Mouse (Mus musculus): ENCODE results near the gene Rbbp8nl. TPM values are rescaled to one million over a fixed set of nuclear protein-coding genes. Genes with fewer than 3 reads are reported as not detected.
A peak's percentile ranks its signal among the peaks of the same experiment; 100 is the strongest.

The Rbbp8nl gene
- polyA plus RNA-seq, 1 experiment: not detected

DNA sequence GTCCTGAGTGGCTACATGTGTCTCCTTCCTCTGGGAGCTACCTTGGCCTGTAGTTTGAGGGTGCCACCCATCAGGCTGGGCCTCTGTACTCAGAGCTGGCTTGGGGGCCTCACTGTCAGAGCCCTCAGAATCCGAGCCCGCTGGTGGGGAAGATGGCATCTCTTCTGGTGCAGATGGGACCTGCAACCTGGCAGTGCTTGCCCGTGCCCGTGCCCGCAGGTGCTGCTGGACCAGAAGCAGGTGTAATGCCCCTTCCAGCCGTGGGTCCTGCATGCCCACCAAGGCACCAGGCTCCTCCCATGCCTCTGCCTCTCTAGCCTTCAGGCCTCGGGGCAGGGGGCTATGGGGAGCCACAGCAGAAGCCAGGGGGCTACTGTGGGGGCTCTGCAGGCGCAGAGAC is 10.4 kb downstream of the Rbbp8nl start:
- H3K27me3 ChIP-seq (ENCODE audit: control insufficient read depth, insufficient read depth, insufficient read length): peaks cover 78% of the 10 kb centered on the region
- H3K79me2 ChIP-seq (ENCODE audit: control insufficient read depth, insufficient read depth): no peaks in the 10 kb centered on the region
- H3K36me3 ChIP-seq (ENCODE audit: control insufficient read depth, insufficient read depth): no peaks in the 10 kb centered on the region
- H3ac ChIP-seq (ENCODE audit: control insufficient read depth, insufficient read length, low read depth): no peak overlapping the region
- no peaks in the 10 kb centered on the region for H3K79me3 ChIP-seq (ENCODE audit: low read depth)
- TF ChIP-seq MYOG (IDR thresholded peaks at IDR 0.05; ENCODE audit: control insufficient read depth, extremely low read depth, insufficient read length) (no peak), USF1 (IDR thresholded peaks at IDR 0.05; ENCODE audit: low read depth) (no peak), MAX (IDR thresholded peaks at IDR 0.05) (no peak), CTCF (IDR thresholded peaks at IDR 0.05; ENCODE audit: control insufficient read depth, insufficient read depth, insufficient read length) (no peak), FOSL1 (IDR thresholded peaks at IDR 0.05; ENCODE audit: insufficient read depth, low read length, poor library complexity, severe bottlenecking) (no peak), MYOD1 (IDR thresholded peaks at IDR 0.05; ENCODE audit: control insufficient read depth, insufficient read length, low read depth) (no peak), CEBPB (IDR thresholded peaks at IDR 0.05; ENCODE audit: low read depth) (no peak)
- no peak overlapping the region for H3K4me3 ChIP-seq (ENCODE audit: insufficient read depth, poor library complexity, severe bottlenecking)

DNA sequence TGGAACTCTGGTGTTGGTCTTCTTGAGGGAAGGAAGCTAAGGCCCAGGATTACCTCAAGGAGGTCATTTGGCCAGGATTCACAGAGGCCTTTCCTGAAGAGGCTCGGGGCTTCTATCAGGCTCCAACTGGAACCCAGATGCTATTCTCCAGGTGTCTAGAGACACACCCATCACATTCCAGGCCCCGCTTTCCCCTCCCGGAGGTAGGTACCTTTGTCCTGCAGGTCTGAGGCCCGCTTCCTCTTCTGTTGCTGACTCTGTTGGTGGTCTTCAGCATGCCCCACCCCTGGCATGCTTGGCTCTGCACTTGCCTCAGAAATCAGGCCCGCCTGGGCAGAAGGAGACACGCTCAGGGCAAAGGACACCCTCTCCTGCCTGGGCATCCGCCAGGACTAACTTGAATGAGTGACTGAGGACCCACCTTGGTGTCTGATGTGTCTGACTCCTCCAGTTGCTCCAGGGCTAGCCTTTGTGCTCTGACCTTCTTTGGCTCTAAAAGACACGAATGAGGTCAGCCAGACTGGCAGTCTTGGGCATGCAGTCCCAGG is 11.8 kb downstream of the Rbbp8nl start:
- H3K36me3 ChIP-seq (ENCODE audit: control insufficient read depth, insufficient read depth): no peaks in the 10 kb centered on the region
- H3K4me3 ChIP-seq (ENCODE audit: insufficient read depth, poor library complexity, severe bottlenecking): no peak overlapping the region
- H3K79me3 ChIP-seq (ENCODE audit: low read depth): no peaks in the 10 kb centered on the region
- TF ChIP-seq CTCF (IDR thresholded peaks at IDR 0.05; ENCODE audit: control insufficient read depth, insufficient read depth, insufficient read length): no peak
- no peak for TF ChIP-seq MYOG (IDR thresholded peaks at IDR 0.05; ENCODE audit: control insufficient read depth, extremely low read depth, insufficient read length)
- no peak for TF ChIP-seq FOSL1 (IDR thresholded peaks at IDR 0.05; ENCODE audit: insufficient read depth, low read length, poor library complexity, severe bottlenecking)
- no peak for TF ChIP-seq MAX (IDR thresholded peaks at IDR 0.05)
- no peak for TF ChIP-seq MYOD1 (IDR thresholded peaks at IDR 0.05; ENCODE audit: control insufficient read depth, insufficient read length, low read depth)
- TF ChIP-seq USF1 (IDR thresholded peaks at IDR 0.05; ENCODE audit: low read depth): no peak
- TF ChIP-seq CEBPB (IDR thresholded peaks at IDR 0.05; ENCODE audit: low read depth): no peak
- no peak overlapping the region for H3ac ChIP-seq (ENCODE audit: control insufficient read depth, insufficient read length, low read depth)
- peaks cover 64% of the 10 kb centered on the region for H3K27me3 ChIP-seq (ENCODE audit: control insufficient read depth, insufficient read depth, insufficient read length)
- H3K79me2 ChIP-seq (ENCODE audit: control insufficient read depth, insufficient read depth): peaks cover 2% of the 10 kb centered on the region

- Histone ChIP-seq H3K27me3 (ENCODE audit: control insufficient read depth, insufficient read depth, insufficient read length) (peaks cover 54% of the 10 kb centered on the region), H3K4me3 (ENCODE audit: insufficient read depth, poor library complexity, severe bottlenecking) (no peak overlapping the region), H3ac (ENCODE audit: control insufficient read depth, insufficient read length, low read depth) (no peak overlapping the region), H3K79me3 (ENCODE audit: low read depth) (no peaks in the 10 kb centered on the region), H3K79me2 (ENCODE audit: control insufficient read depth, insufficient read depth) (peaks cover 11% of the 10 kb centered on the region), H3K36me3 (ENCODE audit: control insufficient read depth, insufficient read depth) (no peaks in the 10 kb centered on the region)
- TF ChIP-seq FOSL1 (IDR thresholded peaks at IDR 0.05; ENCODE audit: insufficient read depth, low read length, poor library complexity, severe bottlenecking) (no peak), CTCF (IDR thresholded peaks at IDR 0.05; ENCODE audit: control insufficient read depth, insufficient read depth, insufficient read length) (no peak), CEBPB (IDR thresholded peaks at IDR 0.05; ENCODE audit: low read depth) (no peak), MYOG (IDR thresholded peaks at IDR 0.05; ENCODE audit: control insufficient read depth, extremely low read depth, insufficient read length) (no peak), USF1 (IDR thresholded peaks at IDR 0.05; ENCODE audit: low read depth) (no peak), MYOD1 (IDR thresholded peaks at IDR 0.05; ENCODE audit: control insufficient read depth, insufficient read length, low read depth) (no peak), MAX (IDR thresholded peaks at IDR 0.05) (no peak)
These were observed 12.8 kb downstream of the Rbbp8nl start for GRCm38 (mm10) chr2:180276851-180277259.

GRCm38 (mm10) chr2:180276385-180276784 is 13.3 kb downstream of the Rbbp8nl start:
- no peak overlapping the region for H3ac ChIP-seq (ENCODE audit: control insufficient read depth, insufficient read length, low read depth)
- H3K79me2 ChIP-seq (ENCODE audit: control insufficient read depth, insufficient read depth): peaks cover 12% of the 10 kb centered on the region
- H3K4me3 ChIP-seq (ENCODE audit: insufficient read depth, poor library complexity, severe bottlenecking): no peak overlapping the region
- peaks cover 49% of the 10 kb centered on the region for H3K27me3 ChIP-seq (ENCODE audit: control insufficient read depth, insufficient read depth, insufficient read length)
- TF ChIP-seq CTCF (IDR thresholded peaks at IDR 0.05; ENCODE audit: control insufficient read depth, insufficient read depth, insufficient read length) (no peak), USF1 (IDR thresholded peaks at IDR 0.05; ENCODE audit: low read depth) (no peak), CEBPB (IDR thresholded peaks at IDR 0.05; ENCODE audit: low read depth) (no peak), FOSL1 (IDR thresholded peaks at IDR 0.05; ENCODE audit: insufficient read depth, low read length, poor library complexity, severe bottlenecking) (no peak), MYOG (IDR thresholded peaks at IDR 0.05; ENCODE audit: control insufficient read depth, extremely low read depth, insufficient read length) (no peak), MAX (IDR thresholded peaks at IDR 0.05) (no peak), MYOD1 (IDR thresholded peaks at IDR 0.05; ENCODE audit: control insufficient read depth, insufficient read length, low read depth) (no peak)
- no peaks in the 10 kb centered on the region for H3K79me3 ChIP-seq (ENCODE audit: low read depth)
- no peaks in the 10 kb centered on the region for H3K36me3 ChIP-seq (ENCODE audit: control insufficient read depth, insufficient read depth)

GRCm38 (mm10) chr2:180275836-180276235 is 13.8 kb downstream of the Rbbp8nl start:
- Histone ChIP-seq H3ac (ENCODE audit: control insufficient read depth, insufficient read length, low read depth) (no peak overlapping the region), H3K4me3 (ENCODE audit: insufficient read depth, poor library complexity, severe bottlenecking) (no peak overlapping the region), H3K79me2 (ENCODE audit: control insufficient read depth, insufficient read depth) (peaks cover 12% of the 10 kb centered on the region), H3K36me3 (ENCODE audit: control insufficient read depth, insufficient read depth) (no peaks in the 10 kb centered on the region), H3K79me3 (ENCODE audit: low read depth) (no peaks in the 10 kb centered on the region), H3K27me3 (ENCODE audit: control insufficient read depth, insufficient read depth, insufficient read length) (peaks cover 43% of the 10 kb centered on the region)
- TF ChIP-seq CTCF (IDR thresholded peaks at IDR 0.05; ENCODE audit: control insufficient read depth, insufficient read depth, insufficient read length): peak; percentile 46
- no peak for TF ChIP-seq MYOD1 (IDR thresholded peaks at IDR 0.05; ENCODE audit: control insufficient read depth, insufficient read length, low read depth)

DNA sequence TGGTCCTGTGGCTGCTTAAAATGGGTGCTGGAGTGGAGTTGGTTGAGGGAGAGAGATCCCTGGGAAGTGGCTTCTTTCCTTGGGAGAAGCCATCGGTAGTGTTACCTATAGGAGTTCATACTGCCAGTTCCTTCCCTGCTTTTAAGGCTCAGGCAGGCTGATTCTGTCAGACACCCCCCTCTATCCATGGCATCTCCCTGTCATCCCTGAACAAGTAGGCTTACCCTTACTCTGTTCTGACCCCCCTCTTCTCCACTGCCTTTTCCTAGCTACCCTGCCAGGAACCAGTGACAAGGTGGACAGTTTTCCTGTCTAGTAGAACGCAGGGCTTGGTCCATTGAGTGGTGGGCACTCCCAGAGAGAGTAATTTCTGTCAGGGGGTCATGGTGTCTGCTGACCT is 15.2 kb downstream of the Rbbp8nl start:
- no peaks in the 10 kb centered on the region for H3K79me3 ChIP-seq (ENCODE audit: low read depth)
- TF ChIP-seq MAX (IDR thresholded peaks at IDR 0.05) (no peak), CTCF (IDR thresholded peaks at IDR 0.05; ENCODE audit: control insufficient read depth, insufficient read depth, insufficient read length) (no peak), FOSL1 (IDR thresholded peaks at IDR 0.05; ENCODE audit: insufficient read depth, low read length, poor library complexity, severe bottlenecking) (no peak), MYOG (IDR thresholded peaks at IDR 0.05; ENCODE audit: control insufficient read depth, extremely low read depth, insufficient read length) (no peak), CEBPB (IDR thresholded peaks at IDR 0.05; ENCODE audit: low read depth) (no peak), MYOD1 (IDR thresholded peaks at IDR 0.05; ENCODE audit: control insufficient read depth, insufficient read length, low read depth) (no peak), USF1 (IDR thresholded peaks at IDR 0.05; ENCODE audit: low read depth) (no peak)
- H3K4me3 ChIP-seq (ENCODE audit: insufficient read depth, poor library complexity, severe bottlenecking): no peak overlapping the region
- H3K27me3 ChIP-seq (ENCODE audit: control insufficient read depth, insufficient read depth, insufficient read length): peaks cover 30% of the 10 kb centered on the region
- H3K36me3 ChIP-seq (ENCODE audit: control insufficient read depth, insufficient read depth): peaks cover 3% of the 10 kb centered on the region
- peaks cover 12% of the 10 kb centered on the region for H3K79me2 ChIP-seq (ENCODE audit: control insufficient read depth, insufficient read depth)
- H3ac ChIP-seq (ENCODE audit: control insufficient read depth, insufficient read length, low read depth): no peak overlapping the region
